Mouse (Mus musculus) G1E (cell line): Measurements from ENCODE around the gene Eef2k.

ENCODE experiments used
- CTCF ChIP-seq: IDR thresholded peaks from 2 replicates; pipeline ENCODE4 v1.5.1; 2012; ENCODE audit warnings: low read depth, low read length, inconsistent platforms, mixed read lengths
- POLR2AphosphoS5 ChIP-seq: IDR thresholded peaks from 2 replicates; pipeline ENCODE4 v1.6.1; 2012; ENCODE audit warnings: low read depth, low read length, inconsistent platforms; ENCODE audit not compliant: insufficient replicate concordance

DNA sequence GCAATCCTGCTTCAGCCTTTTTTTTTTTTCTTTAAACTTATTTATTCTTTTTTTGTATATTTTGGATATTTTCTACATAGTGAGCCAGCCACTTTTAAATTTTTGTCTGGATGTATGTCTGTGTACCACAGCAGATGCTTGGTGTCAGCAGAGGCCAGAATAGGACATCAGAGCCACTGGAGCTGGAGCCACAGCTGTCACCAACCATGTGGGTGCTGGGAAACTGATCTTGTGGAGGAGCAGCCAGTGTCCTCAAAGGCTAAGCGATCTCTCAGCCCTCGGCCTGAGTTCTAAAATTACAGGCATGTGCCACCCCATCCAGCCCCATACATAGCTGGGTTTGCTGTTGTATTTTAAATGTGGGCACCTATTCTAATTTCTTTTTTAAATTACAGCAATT lies 2.8 kb upstream of the Eef2k start:
- TF ChIP-seq CTCF = no peak
- TF ChIP-seq POLR2AphosphoS5 = no peak
